Mouse (Mus musculus): ENCODE measurements at regions not wholly inside any gene's neighbourhood (a gene's known extent, or its start where the extent isn't known, plus 50 kb on each side); places are given as distances from the start of the nearest gene placed in this dataset.

DNA sequence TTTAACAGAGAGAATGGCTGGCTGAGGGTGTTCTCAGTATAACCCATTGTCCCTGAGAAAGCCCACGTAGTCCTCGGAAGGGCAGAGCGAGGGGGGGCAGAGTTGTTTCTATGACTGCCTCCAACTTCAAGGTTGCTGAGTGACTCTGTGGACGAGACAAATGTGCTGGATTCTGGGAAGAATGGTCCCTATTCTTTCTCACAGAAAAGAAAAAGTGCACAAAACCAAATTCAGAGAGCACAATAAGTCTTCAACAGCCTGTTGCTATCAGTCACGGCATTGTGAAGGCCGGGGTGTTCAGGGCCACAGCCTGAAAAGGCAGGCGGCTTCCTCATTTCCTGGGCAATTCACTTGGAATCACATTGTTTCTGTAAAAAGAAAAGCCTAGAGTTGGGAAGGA is 165.6 kb upstream of the 3110018I06Rik start:
- DNase-seq: no peak

DNA sequence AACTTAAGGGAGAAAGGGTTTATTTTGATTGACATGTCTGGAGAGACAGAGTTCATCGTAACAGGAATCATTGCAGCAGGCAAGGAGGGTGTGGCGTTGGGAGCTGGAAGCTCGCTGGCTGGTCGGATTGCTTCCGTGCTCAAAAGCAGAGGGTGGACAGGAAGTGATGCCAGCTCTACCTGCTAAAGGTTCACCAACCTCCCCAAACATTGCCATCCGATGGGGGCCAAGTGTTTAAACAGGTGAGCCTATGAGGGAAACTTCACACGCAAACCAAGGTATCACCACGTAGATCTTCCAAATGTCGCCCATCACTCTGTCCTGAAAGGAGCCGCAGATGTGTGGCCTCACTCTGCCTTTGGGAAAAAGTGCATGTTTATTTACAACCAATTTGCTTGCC is 162.3 kb upstream of the 3110018I06Rik start:
- DNase-seq: no peak

DNA sequence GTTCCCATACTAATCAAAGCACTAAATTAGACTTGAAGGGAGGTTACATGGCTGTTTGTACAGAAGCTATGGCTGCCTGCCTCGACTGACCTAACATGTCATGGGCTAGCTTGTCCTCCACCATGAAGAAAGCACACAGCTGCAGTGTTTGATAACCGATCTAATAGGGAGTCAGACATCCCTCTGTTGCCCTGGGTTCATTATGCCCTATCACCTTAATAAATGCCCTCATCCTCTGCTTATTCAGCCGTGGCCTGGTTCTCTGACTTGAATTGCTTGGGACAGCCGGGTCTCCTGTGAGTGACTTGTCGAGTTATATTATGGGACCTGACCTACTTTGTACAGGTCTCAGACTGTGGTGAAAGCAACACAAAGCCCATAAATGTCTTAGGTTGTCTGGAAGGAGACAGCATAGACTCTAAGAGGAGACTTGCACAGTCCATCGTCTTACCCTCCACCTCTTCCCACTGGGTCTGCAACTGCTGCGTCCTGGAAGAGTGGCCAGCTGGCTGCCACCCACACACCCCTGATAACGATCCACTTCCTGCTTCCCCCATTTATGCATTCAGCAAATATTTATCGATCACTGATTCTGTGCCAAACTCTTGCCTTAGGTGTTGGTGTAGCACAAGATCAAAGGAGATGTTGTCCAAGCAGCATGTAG is 161.2 kb upstream of the 3110018I06Rik start:
- DNase-seq: no peak

GRCm38 (mm10) chr12:107328986-107329385 is 159.4 kb upstream of the 3110018I06Rik start:
- no peak for DNase-seq

GRCm38 (mm10) chr12:107334366-107334765 is 154.1 kb upstream of the 3110018I06Rik start:
- no peak for DNase-seq

DNA sequence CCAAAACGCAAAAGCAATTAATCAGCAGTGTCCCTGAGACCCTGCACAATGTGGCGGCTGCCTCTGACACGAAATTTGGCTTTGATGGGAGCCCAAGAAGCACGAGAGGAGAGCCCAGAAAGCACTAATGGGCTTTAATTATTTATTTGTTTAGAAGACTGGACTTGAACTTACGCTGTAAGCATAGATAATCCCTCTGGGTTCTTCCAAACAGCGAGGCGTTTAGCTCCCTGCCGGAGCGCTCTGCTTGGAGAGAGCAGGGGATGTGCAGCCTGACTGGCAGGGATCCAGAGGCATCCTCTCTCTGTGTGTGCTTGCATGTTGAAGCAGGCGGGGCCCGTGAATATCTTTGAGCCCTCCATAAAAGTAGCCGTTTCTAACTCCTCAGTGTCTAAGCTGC is 153.3 kb upstream of the 3110018I06Rik start:
- peak; percentile 7 to 33 for DNase-seq

DNA sequence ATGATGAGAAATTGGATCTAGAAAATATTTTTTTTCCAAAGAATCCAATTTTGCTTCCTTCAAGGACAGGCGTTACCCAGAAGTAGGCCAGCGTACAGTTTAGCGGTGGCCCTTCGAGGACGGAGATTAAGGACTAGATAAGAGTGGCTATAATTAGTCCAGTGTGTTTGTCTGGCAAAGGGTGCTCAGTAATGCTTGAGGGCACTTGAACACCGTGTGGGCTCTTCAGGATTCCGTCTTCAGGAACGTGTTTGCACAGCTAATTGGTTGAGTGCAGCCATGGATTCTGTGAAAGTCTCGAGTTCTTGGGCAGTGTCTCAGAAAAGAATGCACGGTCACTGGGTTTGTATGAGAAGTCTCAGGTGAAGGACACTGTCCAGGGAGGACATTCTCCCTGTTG is 149.7 kb upstream of the 3110018I06Rik start:
- peak in 1 of 2 experiments; percentile 34 for DNase-seq

- DNase-seq: no peak
These were observed 132.2 kb upstream of the 3110018I06Rik start for GRCm38 (mm10) chr12:107356211-107356610.

DNA sequence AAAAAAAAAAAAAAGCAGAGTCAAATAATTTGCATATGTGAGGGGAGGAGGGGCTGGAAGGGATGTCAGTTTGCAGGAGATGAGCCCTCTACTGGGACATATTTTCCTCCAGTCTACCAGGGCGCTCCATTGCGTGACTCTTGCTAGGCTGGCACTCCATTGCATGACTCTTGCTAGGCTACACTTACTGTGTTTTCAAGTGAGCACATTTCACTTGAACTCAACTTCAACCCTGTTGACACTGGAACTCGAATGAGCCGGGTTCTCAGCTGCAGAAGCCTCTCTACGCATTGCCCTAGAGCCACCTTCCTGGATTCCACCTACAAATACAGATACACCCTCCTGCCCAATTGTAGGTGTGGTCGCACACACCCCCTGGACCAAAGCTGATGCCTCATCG is 131.5 kb upstream of the 3110018I06Rik start:
- no peak for DNase-seq

DNA sequence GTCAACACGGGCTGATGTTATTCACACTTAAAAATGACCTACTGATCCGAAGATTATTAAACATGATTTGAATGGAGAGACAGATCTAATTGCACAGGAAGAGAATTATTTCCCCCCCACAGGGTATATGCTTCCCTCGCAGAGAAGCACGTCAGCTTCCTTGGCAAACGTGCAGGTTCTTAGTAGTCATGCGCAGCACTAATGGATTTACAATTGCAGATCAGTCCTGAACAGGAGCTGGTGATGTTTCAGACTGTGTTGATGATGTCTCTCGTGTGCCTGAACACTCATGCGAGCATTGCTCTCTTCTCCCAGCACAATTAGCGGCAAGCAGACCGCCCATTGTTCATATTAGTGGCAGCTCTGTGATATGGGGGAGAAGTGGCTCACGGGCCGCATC is 127.9 kb upstream of the 3110018I06Rik start:
- no peak for DNase-seq

- DNase-seq: no peak
These were observed 126.8 kb upstream of the 3110018I06Rik start for GRCm38 (mm10) chr12:107361606-107362005.

- no peak for DNase-seq
These were observed 126.3 kb upstream of the 3110018I06Rik start for GRCm38 (mm10) chr12:107362120-107362519.

DNA sequence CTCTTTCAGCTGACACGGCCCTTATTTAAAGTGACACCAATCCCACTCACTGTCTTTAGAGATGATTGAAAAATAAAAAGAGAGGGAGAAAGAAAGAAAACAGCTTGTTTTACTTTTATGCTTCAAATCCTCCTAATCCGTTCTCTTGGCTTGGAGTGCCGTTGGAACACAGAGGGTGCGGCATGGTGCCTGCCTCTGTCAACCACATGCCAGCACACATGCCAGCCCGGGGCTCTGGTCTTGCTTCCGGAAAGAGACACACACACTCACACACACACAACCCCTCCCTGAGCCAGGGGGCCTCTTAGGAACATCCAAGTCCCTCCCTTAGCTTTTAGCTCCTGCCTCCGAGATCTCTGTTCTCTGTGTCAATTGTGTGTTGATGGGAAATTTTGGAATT is 116.2 kb upstream of the 3110018I06Rik start:
- DNase-seq: no peak

GRCm38 (mm10) chr12:107392050-107392795 is 96.2 kb upstream of the 3110018I06Rik start:
- DNase-seq: no peak

- no peak for DNase-seq
These were observed 94.0 kb upstream of the 3110018I06Rik start for GRCm38 (mm10) chr12:107394467-107394866.

DNA sequence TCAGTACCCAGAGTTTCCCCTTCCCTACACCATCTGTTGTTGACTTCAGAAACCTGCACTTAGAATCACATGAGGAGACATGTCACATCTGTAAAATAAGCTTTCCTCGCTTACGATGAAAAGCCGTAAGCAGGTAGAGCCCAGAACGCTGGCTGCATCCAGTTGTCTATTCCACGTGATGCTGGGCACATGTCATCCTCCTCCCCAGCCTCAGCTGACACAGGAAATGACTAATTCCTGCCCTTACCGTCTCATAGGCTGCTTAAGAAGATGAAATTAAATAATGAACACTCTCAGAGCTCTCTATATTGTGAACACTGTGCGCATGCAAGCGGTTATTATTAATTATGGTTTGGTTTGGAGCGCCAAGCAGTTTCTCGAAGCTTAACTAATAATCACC is 83.6 kb upstream of the 3110018I06Rik start:
- DNase-seq: no peak

DNA sequence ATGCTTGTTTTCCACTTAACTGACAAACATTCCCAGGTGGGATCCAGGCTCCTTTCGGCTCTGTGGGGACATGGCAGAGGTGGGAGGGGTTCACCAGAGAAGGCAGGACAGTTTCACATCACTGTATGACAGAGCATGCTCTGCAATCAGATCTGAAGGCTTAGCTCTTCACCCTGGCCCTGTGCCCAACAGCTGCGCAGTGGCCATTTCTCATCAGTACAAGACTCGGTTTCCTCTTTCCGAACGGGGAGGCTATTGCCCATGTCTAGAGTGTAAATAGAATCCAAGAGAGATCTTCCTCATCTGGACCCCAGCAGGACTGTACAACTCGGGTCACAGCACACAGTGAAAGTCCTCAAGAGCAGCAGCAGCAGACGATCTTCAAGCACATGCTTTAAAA is 64.5 kb upstream of the 3110018I06Rik start:
- DNase-seq: no peak

- no peak for DNase-seq
These were observed 49.9 kb upstream of the 3110018I06Rik start for GRCm38 (mm10) chr12:107438506-107438905.

Data from lung, postnatal 4 days (tissue).